Mouse (Mus musculus) cortical plate, adult 2 months (tissue): ENCODE measurements around the gene Vmn1r86.

ENCODE experiments used
- CTCF ChIP-seq: fragments of 200-500 bp; IDR thresholded peaks from 2 replicates; pipeline ENCODE4 v1.5.1; 2011; ENCODE audit warnings: mild to moderate bottlenecking, control low read depth, low read length; ENCODE audit not compliant: insufficient read depth; ENCODE audit errors: extremely low read depth
- POLR2A ChIP-seq: fragments of 200-500 bp; IDR thresholded peaks from 2 replicates; pipeline ENCODE4 v1.6.1; 2011; ENCODE audit warnings: mild to moderate bottlenecking, low read length, control low read depth; ENCODE audit not compliant: insufficient read depth; ENCODE audit errors: extremely low read depth

- TF ChIP-seq CTCF (no peak), POLR2A (no peak)
Measured at GRCm38 (mm10) chr7:13131856-13132255, 12.1 kb upstream of the Vmn1r86 start.
